Mouse (Mus musculus) forebrain, embryonic 15.5 days (tissue): ENCODE results near the gene Spata7. TPM values are rescaled to one million over a fixed set of nuclear protein-coding genes. Genes with fewer than 3 reads are reported as not detected.
"Not testable (repeated sequence)": the region's sequence is repeated elsewhere in the genome, so short reads cannot be mapped to it uniquely, and the experiment has no call there.

Experiments used
- ATAC-seq: fragments of 200-750 bp; cut with Nextera tagmentation; replicated peaks from 2 replicates; pipeline ENCODE4 v1.8.0; 2017; ENCODE audit warnings: mild to moderate bottlenecking, moderate TSS enrichment, moderate library complexity
- H3K27ac ChIP-seq: fragments of 300-500 bp; sonication (generic); replicated peaks from 2 replicates; pipeline ENCODE4 v1.5.1; 2015; ENCODE audit warnings: mild to moderate bottlenecking, inconsistent platforms
- H3K27me3 ChIP-seq: fragments of 300-500 bp; sonication (generic); 2 replicates; pipeline ENCODE4 v1.6.1; 2015; ENCODE audit warnings: inconsistent platforms
- H3K36me3 ChIP-seq: fragments of 300-500 bp; sonication (generic); 2 replicates; pipeline ENCODE4 v1.6.1; 2015; ENCODE audit warnings: mild to moderate bottlenecking, inconsistent platforms
- H3K4me1 ChIP-seq: fragments of 300-500 bp; sonication (generic); 2 replicates; pipeline ENCODE4 v1.6.1; 2015; ENCODE audit warnings: inconsistent platforms
- H3K4me2 ChIP-seq: fragments of 300-500 bp; sonication (generic); replicated peaks from 2 replicates; pipeline ENCODE4 v1.6.1; 2015; ENCODE audit warnings: mild to moderate bottlenecking, inconsistent platforms
- H3K4me3 ChIP-seq: fragments of 300-500 bp; sonication (generic); 2 replicates; pipeline ENCODE4 v1.5.1; 2015; ENCODE audit warnings: mild to moderate bottlenecking, inconsistent platforms
- H3K9ac ChIP-seq: fragments of 300-500 bp; sonication (generic); replicated peaks from 2 replicates; pipeline ENCODE4 v1.6.1; 2015; ENCODE audit warnings: mild to moderate bottlenecking, inconsistent platforms
- H3K9me3 ChIP-seq: fragments of 300-500 bp; sonication (generic); 2 replicates; pipeline ENCODE4 v1.6.1; 2016; ENCODE audit warnings: inconsistent platforms
- WGBS: fragments of 180-500 bp; shearing (Covaris S2); methylation state at CpG from one replicate; pipeline ENCODE4 v1.1.7; 2015; ENCODE audit warnings: mixed read lengths; 5-methylcytosine and 5-hydroxymethylcytosine counted together
- polyA plus RNA-seq: library from polyadenylated mRNA; unstranded; fragments of >200 nt; fragmentation: Nextera tagmentation; extraction: Ambion mirVana; gene quantifications from 2 replicates; pipeline ENCODE4 v1.2.1, GENCODE M21; 2015

Spata7 gene
- polyA plus RNA-seq, 1 experiment from 2014 or later, result 29.5 TPM

DNA sequence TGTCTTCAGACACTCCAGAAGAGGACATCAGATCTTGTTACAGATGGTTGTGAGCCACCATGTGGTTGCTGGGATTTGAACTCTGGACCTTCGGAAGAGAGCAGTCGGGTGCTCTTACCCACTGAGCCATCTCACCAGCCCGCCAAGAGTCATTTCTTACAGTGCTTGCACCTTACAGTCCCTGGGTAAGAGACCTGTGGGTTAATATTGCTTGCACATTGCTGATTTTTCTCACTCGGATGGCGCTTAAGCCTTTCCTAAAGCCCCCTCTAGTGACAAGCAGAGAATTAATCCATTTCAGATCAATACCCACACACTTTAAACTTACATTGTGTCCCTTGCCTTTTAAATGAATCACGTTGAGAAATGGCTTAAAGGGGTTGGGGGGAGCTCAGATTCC lies 7.0 kb upstream of the Spata7 start:
- not testable (repeated sequence) for H3K4me1 ChIP-seq, H3K4me3 ChIP-seq, H3K27me3 ChIP-seq, H3K9me3 ChIP-seq, H3K4me2 ChIP-seq, H3K9ac ChIP-seq, H3K27ac ChIP-seq, H3K36me3 ChIP-seq
- 31% methylated on average over 6 of the region's 6 CpGs for WGBS
- peak; percentile 74; the same call in 1 of the 2 replicates for ATAC-seq

DNA sequence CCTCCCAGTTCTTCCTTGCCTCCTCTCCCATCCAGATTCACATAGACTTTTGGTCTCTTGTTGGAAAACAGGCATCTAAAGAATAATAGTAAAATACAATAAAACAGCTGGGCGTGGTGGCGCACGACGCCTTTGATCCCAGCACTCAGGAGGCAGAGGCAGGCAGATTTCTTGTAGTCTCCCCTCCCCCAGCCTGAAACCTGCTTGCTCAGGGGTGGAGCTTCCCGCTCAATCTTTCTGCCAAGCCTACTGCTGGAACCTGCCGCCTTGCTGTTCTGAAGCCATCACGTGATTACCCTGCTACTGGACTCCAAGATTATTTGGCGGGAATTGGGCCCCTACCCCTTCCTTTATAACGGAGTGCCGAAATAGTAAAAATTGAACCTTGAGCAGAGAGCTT lies 4.7 kb upstream of the Spata7 start:
- H3K36me3 ChIP-seq, H3K27me3 ChIP-seq, H3K27ac ChIP-seq, H3K4me2 ChIP-seq, H3K9me3 ChIP-seq, H3K9ac ChIP-seq, H3K4me3 ChIP-seq, ATAC-seq, H3K4me1 ChIP-seq: not testable (repeated sequence)
- WGBS, result 89% methylated on average over 10 of the region's 10 CpGs

DNA sequence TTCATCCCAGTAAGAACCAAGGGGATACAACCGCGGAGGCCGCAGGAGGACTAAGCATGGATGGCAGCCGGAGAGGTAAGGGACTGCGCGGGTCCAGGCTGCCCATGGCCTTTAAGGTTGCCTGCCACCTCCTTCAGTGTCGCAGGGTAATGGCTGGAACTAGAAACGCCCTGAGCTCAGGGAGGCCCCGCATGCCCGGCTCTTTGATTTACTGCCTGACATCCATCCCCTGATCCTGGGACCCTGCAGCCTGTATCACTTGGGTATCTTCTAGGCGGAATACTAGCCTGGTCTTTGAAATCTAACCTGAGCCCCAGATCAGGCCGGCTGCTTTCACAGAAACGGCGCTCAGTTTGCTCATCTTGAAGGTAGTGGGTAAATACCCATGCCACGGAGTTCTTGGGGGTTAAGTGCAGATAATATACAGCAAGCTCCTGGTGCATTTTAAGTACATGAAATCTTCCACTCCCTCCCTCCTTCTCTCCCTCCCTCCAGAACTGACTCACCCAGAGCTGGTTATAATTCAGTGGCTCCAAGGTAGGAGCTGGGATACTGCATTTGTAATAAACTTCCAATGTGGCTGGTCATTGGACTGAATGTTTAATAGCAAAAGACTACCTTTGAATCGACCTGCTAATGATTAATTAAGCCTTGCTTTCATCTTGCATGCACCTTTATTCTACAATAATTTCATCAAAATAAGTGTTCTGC lies 458 bp downstream of the Spata7 start:
- no peaks in the 10 kb centered on the region for H3K27me3 ChIP-seq
- peak overlapping the region; percentile 67 for H3K4me3 ChIP-seq
- H3K9ac ChIP-seq, result peak overlapping the region; percentile 78
- WGBS, result under 1% methylated on average over 16 of the region's 16 CpGs
- peaks cover 12% of the 10 kb centered on the region for H3K4me1 ChIP-seq
- peaks cover 5% of the 10 kb centered on the region; the same call in 1 of the 2 replicates for H3K9me3 ChIP-seq
- ATAC-seq, result peak; percentile 88
- H3K27ac ChIP-seq, result peak overlapping the region; percentile 61
- H3K36me3 ChIP-seq, result peaks cover 6% of the 10 kb centered on the region
- H3K4me2 ChIP-seq, result peak overlapping the region; percentile 68

DNA sequence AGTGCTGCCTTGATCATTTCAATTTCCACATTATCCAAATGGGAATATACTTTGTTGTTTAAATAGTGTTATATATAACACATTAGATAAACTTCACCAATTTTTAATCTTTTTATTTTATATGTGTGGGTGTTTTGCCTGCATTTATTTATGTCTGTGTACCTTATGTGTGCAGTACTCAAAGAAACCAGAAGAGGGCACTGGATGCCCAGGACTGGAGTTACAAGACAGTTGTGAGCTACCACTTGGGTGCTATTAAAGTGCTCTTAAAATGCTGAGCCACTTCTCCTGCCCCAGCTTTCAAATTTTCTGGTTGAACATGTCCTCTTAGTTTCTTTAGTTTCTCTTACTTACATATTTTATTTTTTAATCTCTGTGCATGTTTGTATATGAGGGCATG lies 16.9 kb downstream of the Spata7 start:
- no peak overlapping the region for H3K4me3 ChIP-seq
- H3K4me2 ChIP-seq, result no peak overlapping the region

DNA sequence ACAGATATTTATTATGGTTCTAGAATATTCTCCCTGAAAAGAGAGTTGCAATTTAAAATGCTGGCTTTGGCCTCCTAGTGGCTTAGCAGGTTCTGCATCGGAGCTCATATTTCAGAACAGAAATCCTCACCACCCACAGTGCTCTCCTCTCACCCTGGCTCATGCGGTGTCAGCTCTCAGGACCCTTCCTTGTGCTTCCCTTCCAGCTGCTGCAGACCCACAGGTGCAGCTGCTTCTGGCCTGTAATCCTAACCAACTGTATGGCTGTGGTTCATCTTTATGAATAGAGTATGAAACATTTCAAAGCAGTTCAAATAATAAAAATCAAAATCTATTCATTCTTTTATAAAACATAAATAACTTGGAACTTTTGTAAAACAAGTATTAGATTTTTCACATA lies 28.9 kb downstream of the Spata7 start:
- no peaks in the 10 kb centered on the region for H3K9me3 ChIP-seq
- H3K9ac ChIP-seq, result no peak overlapping the region
- ATAC-seq, result no peak
- H3K27me3 ChIP-seq, result no peaks in the 10 kb centered on the region
- 73% methylated on average over 2 of the region's 2 CpGs for WGBS
- no peak overlapping the region for H3K4me3 ChIP-seq
- no peak overlapping the region for H3K27ac ChIP-seq
- H3K4me1 ChIP-seq, result no peaks in the 10 kb centered on the region
- no peak overlapping the region for H3K4me2 ChIP-seq
- H3K36me3 ChIP-seq, result peaks cover 23% of the 10 kb centered on the region

More for the DNA sequence above, 16.9 kb downstream of the Spata7 start:
- peaks cover 10% of the 10 kb centered on the region for H3K36me3 ChIP-seq
- H3K27ac ChIP-seq, result no peak overlapping the region
- ATAC-seq, result no peak
- H3K9ac ChIP-seq, result no peak overlapping the region
- H3K9me3 ChIP-seq, result no peaks in the 10 kb centered on the region
- no peaks in the 10 kb centered on the region for H3K27me3 ChIP-seq
- H3K4me1 ChIP-seq, result no peaks in the 10 kb centered on the region

DNA sequence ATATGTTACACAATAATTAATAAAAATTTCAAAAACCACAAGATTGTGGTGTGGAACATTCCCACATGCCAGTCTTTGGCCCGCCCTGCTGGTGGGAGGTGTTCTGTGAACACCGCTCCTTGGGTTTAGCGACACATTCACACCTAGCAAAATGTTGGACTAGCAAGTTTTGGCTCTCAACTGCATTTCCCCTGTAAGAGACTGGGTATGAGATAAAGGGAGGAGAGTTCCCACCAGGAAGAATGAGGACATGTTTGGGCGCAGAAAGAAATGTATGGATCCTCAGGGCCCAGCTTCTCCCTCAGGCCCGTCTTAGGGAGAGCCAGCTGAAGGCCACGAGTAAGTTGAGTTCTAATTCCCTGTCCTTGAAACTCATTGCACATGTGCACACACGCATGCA lies 34.7 kb downstream of the Spata7 start:
- WGBS, result 93% methylated on average over 7 of the region's 7 CpGs
- no peak for ATAC-seq
- no peak overlapping the region for H3K4me3 ChIP-seq
- H3K9ac ChIP-seq, result no peak overlapping the region
- H3K4me1 ChIP-seq, result no peaks in the 10 kb centered on the region
- H3K4me2 ChIP-seq, result no peak overlapping the region
- no peak overlapping the region for H3K27ac ChIP-seq
- H3K9me3 ChIP-seq, result no peaks in the 10 kb centered on the region
- H3K36me3 ChIP-seq, result peaks cover 27% of the 10 kb centered on the region
- no peaks in the 10 kb centered on the region for H3K27me3 ChIP-seq

DNA sequence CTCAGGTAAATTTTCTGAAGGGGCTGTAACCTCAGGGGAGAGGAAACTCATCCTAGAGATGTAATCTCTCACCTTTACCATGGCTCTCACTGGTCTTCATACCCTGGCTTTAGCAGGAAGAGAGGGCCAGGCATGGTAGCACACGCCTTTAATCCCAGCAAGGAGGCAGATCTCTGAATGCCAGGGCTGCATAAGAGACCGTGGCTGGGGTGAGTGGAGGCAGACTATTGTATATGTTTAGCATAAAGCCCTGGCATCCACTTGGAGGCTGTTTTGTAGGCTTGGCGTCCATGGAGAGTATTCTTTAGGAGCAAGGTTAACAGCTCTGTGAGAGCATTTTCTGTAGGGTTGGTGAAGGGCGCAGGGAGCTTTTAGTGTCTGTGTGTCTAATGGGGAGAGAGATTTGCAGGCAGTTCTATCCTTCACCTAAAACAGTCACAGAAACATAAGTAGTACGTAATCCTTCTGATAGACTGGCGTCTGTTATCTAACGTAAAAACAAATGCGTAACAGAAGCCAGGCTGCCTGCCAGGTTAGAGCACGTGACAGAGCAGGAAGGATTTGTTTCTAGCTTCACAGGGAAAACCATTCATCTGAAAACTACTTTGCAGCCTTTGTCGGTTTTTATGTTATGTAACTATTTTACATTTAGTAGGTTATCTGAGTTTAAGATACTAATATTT lies 40.3 kb downstream of the Spata7 start:
- no peak overlapping the region for H3K9ac ChIP-seq
- peak overlapping the region; percentile 63; the same call in 1 of the 2 replicates for H3K27ac ChIP-seq
- 0 out of 2 replicates have a peak, but pooled peaks cover 6% of the 10 kb centered on the region for H3K36me3 ChIP-seq
- H3K4me3 ChIP-seq, result no peak overlapping the region
- WGBS, result 58% methylated on average over 10 of the region's 10 CpGs
- H3K4me1 ChIP-seq, result peaks cover 5% of the 10 kb centered on the region
- ATAC-seq, result peak; percentile 43
- H3K27me3 ChIP-seq, result no peaks in the 10 kb centered on the region
- no peaks in the 10 kb centered on the region for H3K9me3 ChIP-seq
- H3K4me2 ChIP-seq, result no peak overlapping the region

DNA sequence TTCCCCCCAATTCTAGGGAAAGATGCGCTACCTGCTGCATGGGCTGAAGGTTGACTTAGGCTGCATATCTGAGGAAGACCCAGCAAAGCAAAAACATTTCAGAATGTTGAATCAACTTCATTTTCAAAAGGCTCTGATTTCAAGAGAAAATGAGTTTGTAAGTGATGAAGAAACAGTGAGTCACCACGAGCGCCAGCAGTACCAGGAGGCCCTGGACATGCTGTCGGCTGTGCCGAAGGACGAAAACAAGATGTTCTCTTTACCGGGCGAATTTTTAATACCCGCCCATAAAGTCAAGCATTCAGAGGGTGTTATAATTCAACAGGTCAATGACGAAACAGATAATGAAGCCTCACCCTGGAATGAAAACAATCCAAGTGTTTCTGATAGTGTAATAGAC lies 41.1 kb downstream of the Spata7 start:
- Histone ChIP-seq H3K9ac (no peak overlapping the region), H3K9me3 (no peaks in the 10 kb centered on the region), H3K27me3 (no peaks in the 10 kb centered on the region), H3K4me2 (no peak overlapping the region), H3K27ac (no peak overlapping the region), H3K4me3 (no peak overlapping the region), H3K4me1 (peaks cover 5% of the 10 kb centered on the region), H3K36me3 (0 out of 2 replicates have a peak, but pooled peaks cover 6% of the 10 kb centered on the region)
- ATAC-seq, result no peak
- 94% methylated on average over 10 of the region's 10 CpGs for WGBS

DNA sequence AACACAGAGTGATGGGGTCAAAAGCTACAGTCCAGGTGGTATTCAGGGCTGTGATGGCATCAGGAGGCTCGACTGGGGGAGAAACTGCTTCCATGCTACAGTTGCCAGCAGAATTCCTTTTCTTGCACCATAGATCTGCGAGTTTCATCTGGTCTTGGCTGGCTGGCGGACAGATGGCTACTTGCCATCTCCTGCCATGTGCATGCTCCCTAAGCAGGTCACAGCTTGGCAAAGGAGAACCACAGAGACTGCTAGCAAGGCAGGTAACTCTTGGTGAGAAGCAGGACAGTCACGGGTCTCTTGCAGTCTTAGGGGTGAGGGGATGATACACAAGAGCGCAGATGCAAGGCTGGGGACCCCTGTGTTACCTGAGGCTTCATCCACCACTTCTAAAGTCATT lies 41.9 kb downstream of the Spata7 start:
- Histone ChIP-seq H3K4me2 (no peak overlapping the region), H3K4me3 (no peak overlapping the region), H3K9me3 (no peaks in the 10 kb centered on the region), H3K4me1 (peaks cover 5% of the 10 kb centered on the region), H3K36me3 (0 out of 2 replicates have a peak, but pooled peaks cover 6% of the 10 kb centered on the region), H3K27ac (no peak overlapping the region), H3K9ac (no peak overlapping the region), H3K27me3 (no peaks in the 10 kb centered on the region)
- 79% methylated on average over 5 of the region's 5 CpGs for WGBS
- no peak for ATAC-seq

DNA sequence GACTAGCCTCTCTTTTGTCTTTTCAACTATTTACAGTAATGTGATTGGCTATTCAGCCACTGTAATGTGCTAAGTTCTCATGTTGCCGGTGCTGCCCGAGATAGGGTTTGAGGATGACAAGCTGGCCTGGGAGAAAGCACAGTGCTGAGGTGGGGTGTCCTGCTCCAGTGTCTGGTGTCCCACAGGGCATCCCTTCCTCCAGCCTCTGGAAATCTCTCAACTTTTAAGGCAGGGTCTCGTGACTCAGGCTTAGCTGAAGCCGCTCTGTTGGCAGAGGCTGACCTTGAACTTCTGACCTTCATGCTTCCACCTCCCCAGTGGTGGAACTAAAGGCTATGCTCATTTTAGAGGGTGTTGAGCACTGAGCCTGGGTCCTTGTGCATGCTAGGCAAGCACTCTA lies 42.5 kb downstream of the Spata7 start:
- H3K9ac ChIP-seq, result no peak overlapping the region

DNA sequence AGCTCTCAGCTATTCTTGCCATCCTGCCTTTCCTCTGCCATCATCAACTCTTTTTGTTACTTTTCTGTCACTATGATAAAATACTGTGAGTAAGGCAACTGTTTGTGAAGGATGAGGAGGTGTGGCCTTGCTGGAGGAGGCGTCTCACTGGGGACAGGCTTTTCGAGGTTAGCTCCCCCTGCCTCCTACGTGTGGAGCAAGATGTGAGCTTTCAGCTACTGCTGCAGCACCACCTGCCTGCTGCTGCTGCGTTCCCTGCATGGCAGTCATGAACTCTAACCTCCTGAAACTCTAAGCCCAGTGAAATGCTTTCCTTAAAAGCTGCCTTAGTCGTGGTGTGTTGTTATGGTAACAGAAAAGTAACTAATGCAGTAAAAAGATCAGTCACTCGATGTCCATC lies 45.9 kb downstream of the Spata7 start:
- H3K4me3 ChIP-seq, result no peak overlapping the region
- H3K27me3 ChIP-seq, result no peaks in the 10 kb centered on the region
- H3K4me1 ChIP-seq, result no peaks in the 10 kb centered on the region
- 0 out of 2 replicates have a peak, but pooled peaks cover 9% of the 10 kb centered on the region for H3K36me3 ChIP-seq
- no peak for ATAC-seq
- H3K9ac ChIP-seq, result no peak overlapping the region
- H3K9me3 ChIP-seq, result no peaks in the 10 kb centered on the region
- H3K27ac ChIP-seq, result no peak overlapping the region
- 63% methylated on average over 6 of the region's 6 CpGs for WGBS
- H3K4me2 ChIP-seq, result no peak overlapping the region

More for the DNA sequence above, 42.5 kb downstream of the Spata7 start:
- 82% methylated on average over 4 of the region's 4 CpGs for WGBS
- no peaks in the 10 kb centered on the region for H3K9me3 ChIP-seq
- no peak overlapping the region for H3K4me3 ChIP-seq
- no peak overlapping the region for H3K27ac ChIP-seq
- H3K36me3 ChIP-seq, result 0 out of 2 replicates have a peak, but pooled peaks cover 6% of the 10 kb centered on the region
- no peak for ATAC-seq
- peaks cover 5% of the 10 kb centered on the region for H3K4me1 ChIP-seq
- no peak overlapping the region for H3K4me2 ChIP-seq
- no peaks in the 10 kb centered on the region for H3K27me3 ChIP-seq

DNA sequence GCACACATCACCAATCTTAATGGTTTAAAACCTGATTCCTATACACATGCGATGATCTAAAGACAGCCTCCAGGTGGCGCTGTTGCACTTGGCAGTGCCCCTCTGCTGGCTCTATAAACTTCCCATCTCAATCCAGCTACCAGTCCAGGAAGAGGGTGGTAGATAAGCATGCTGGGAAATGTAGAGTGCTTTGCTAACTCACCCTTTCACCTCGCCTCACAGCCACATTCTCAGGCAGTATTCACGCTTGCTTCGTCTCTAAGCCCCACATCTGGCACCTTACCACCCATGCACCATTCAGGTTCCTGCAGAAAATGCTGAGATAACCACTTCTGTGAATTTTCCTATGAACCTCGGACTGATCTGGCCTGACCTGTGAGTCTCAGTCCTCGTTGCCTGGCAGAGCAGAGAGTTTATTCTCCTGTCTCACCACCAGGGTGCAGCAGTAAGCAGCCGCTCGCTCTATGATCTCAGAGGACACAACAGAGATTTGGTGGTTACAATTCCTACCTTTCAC lies 46.7 kb downstream of the Spata7 start:
- 13% methylated on average over 9 of the region's 9 CpGs for WGBS
- H3K9ac ChIP-seq, result no peak overlapping the region
- H3K4me1 ChIP-seq, result no peaks in the 10 kb centered on the region
- H3K4me3 ChIP-seq, result peak overlapping the region; percentile 17
- H3K9me3 ChIP-seq, result no peaks in the 10 kb centered on the region
- H3K27ac ChIP-seq, result peak overlapping the region; percentile 35; the same call in 1 of the 2 replicates
- no peaks in the 10 kb centered on the region for H3K27me3 ChIP-seq
- ATAC-seq, result peak; percentile 88
- peak overlapping the region; percentile 38 for H3K4me2 ChIP-seq
- H3K36me3 ChIP-seq, result peaks cover 9% of the 10 kb centered on the region; the same call in 1 of the 2 replicates
